Mouse (Mus musculus): ENCODE measurements at regions not wholly inside any gene's neighbourhood (a gene's known extent, or its start where the extent isn't known, plus 50 kb on each side); places are given as distances from the start of the nearest gene placed in this dataset.

GRCm38 (mm10) chr3:142979161-142979560, 97.4 kb upstream of the Pkn2 start:
- no peak for TF ChIP-seq CTCF (IDR thresholded peaks at IDR 0.05; ENCODE audit: extremely low read depth, insufficient read length, insufficient replicate concordance, low read depth, low read length)
- TF ChIP-seq POLR2A (IDR thresholded peaks at IDR 0.05; ENCODE audit: low read depth, low read length) = no peak

Data from small intestine, adult 2 months (tissue).